Comparison of ENCODE assay signal across 7 mouse cellular contexts in the genomic region with DNA sequence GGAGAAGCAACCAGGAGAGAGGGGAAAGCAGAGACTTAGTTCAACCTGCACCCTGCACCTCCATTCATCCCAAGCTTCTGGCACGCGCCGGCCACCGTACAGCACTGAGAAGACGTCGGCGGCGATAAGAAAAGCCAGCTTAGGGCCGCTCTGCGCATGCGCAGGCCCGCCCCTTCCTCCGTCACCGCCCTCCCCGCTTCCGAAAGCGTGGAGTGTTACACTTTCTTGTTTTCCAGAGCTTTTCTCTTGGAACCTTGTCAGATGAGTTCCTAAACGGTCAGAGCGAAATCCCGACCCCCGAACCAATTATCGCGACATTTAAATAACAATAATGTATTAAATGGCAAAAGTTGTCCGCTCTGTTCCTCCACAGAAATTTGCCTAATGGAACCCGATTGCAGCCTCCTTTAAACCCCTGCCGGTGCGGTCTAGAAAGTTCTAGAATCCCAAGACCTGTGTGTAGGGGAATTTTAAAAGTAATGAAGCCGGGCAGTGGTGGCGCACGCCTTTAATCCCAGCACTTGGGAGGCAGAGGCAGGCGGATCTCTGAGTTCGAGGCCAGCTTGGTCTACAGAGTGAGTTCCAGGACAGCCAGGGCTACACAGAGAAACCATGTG. TPM values are rescaled to one million over a fixed set of nuclear protein-coding genes. Genes with fewer than 3 reads are reported as not detected.
DNase-seq lines count a peak whose midpoint lies in the region; ATAC-seq lines count a peak whose summit lies in the region.

A gene (minus strand): TSS at position 116 of the 617 bp plus-strand sequence.

- H3K4me1 ChIP-seq in intestine, embryonic 16.5 days (ENCODE audit: control insufficient read depth, insufficient read depth, low read length) = peaks cover 6% of the 10 kb centered on the region
- peaks cover 9% of the 10 kb centered on the region for H3K4me1 ChIP-seq in midbrain, embryonic 11.5 days (ENCODE audit: control insufficient read depth, insufficient read depth, low read length)

- H3K36me3 ChIP-seq in intestine, embryonic 16.5 days (ENCODE audit: control insufficient read depth, insufficient read depth, low read length) = no peaks in the 10 kb centered on the region
- H3K36me3 ChIP-seq in midbrain, embryonic 11.5 days (ENCODE audit: control insufficient read depth, insufficient read depth, low read length) = no peaks in the 10 kb centered on the region

- peak; percentile 94 for ATAC-seq in intestine, embryonic 16.5 days
- ATAC-seq in midbrain, embryonic 11.5 days (ENCODE audit: low FRiP score) = peak; percentile 89

- no peaks in the 10 kb centered on the region for H3K9me3 ChIP-seq in intestine, embryonic 16.5 days (ENCODE audit: control insufficient read depth, low read length)
- no peaks in the 10 kb centered on the region for H3K9me3 ChIP-seq in midbrain, embryonic 11.5 days (ENCODE audit: control insufficient read depth, low read length)

- WGBS in intestine, embryonic 16.5 days = 6% methylated on average over 32 of the region's 32 CpGs
- WGBS in midbrain, embryonic 11.5 days = 9% methylated on average over 32 of the region's 32 CpGs

- peak within 1 kb of the TSS; percentile 77 for H3K4me2 ChIP-seq in intestine, embryonic 16.5 days (ENCODE audit: low read depth, low read length)
- H3K4me2 ChIP-seq in midbrain, embryonic 11.5 days = peak within 1 kb of the TSS; percentile 61

- peak within 1 kb of the TSS; percentile 92 for H3K9ac ChIP-seq in intestine, embryonic 16.5 days (ENCODE audit: low read depth, low read length)
- peak within 1 kb of the TSS; percentile 92 for H3K9ac ChIP-seq in midbrain, embryonic 11.5 days (ENCODE audit: low read length)

- peak; percentile 90 for DNase-seq in adrenal gland, adult 8-10 months
- peak; percentile 90 for DNase-seq in embryo, embryonic 9.5 days (ENCODE audit: extremely low spot score)
- DNase-seq in gastrocnemius, postnatal 4 days (ENCODE audit: low spot score in 2 of 2) = peak; percentile 96
- peak; percentile 95 for DNase-seq in left cerebral cortex, postnatal 36 days (ENCODE audit: low spot score in 2 of 2)
- peak; percentile 100 for DNase-seq in midbrain, embryonic 11.5 days (ENCODE audit: low spot score, missing footprints)
- DNase-seq in skeletal muscle tissue, adult 2 months (ENCODE audit: low read depth, low spot score) = peak; percentile 94

- peak within 1 kb of the TSS; percentile 68 for H3K27ac ChIP-seq in intestine, embryonic 16.5 days (ENCODE audit: low read length)
- H3K27ac ChIP-seq in midbrain, embryonic 11.5 days (ENCODE audit: low read depth, low read length) = peak within 1 kb of the TSS; percentile 32; the same call in 1 of the 2 replicates

- peak within 1 kb of the TSS; percentile 76 for H3K4me3 ChIP-seq in intestine, embryonic 16.5 days (ENCODE audit: low read length)
- H3K4me3 ChIP-seq in midbrain, embryonic 11.5 days (ENCODE audit: low read depth, low read length) = peak within 1 kb of the TSS; percentile 70

- intact Hi-C loops in left cerebral cortex, postnatal 36 days (cut with DNase I) = loop anchor here (10.0 kb wide), 1 partner anchor 177 kb away; no protein-coding TSS in a partner anchor

- no peaks in the 10 kb centered on the region for H3K27me3 ChIP-seq in intestine, embryonic 16.5 days (replicated peaks; ENCODE audit: control insufficient read depth, insufficient read depth, low read length)
- H3K27me3 ChIP-seq in midbrain, embryonic 11.5 days (ENCODE audit: control insufficient read depth, insufficient read depth, low read length) = no peaks in the 10 kb centered on the region

RNA-seq across cellular contexts. Expression of the gene that starts here (rescaled TPM):
- total RNA-seq in adrenal gland, adult 8-10 months (2022) = 10 to 100 TPM; 22.4 to 32.1 (median 30.2) TPM
- 10 to 100 TPM; 13.2 to 14.6 TPM for total RNA-seq in gastrocnemius, postnatal 4 days (2021)
- polyA plus RNA-seq in intestine, embryonic 16.5 days (2015; fragmentation: Nextera tagmentation; extraction: Ambion mirVana) = 16.0 and 20.1 TPM in 2 replicates
- total RNA-seq in left cerebral cortex, postnatal 36 days (2021) = 10 to 100 TPM; 21.0 to 28.2 TPM
- 48.4 and 54.7 TPM in 2 replicates for polyA plus RNA-seq in midbrain, embryonic 11.5 days (2014; fragmentation: Nextera tagmentation; extraction: Ambion mirVana)

Comparison
In these comparisons a context has a peak if more than half of its experiments do, and no peak if none do; other contexts are left out.
1. Peak in every context shown above with its lines: DNase-seq, ATAC-seq, H3K4me3 ChIP-seq and H3K27ac ChIP-seq.